Mouse (Mus musculus) midbrain, embryonic 13.5 days (tissue): ENCODE results near the gene Ap2m1. TPM values are rescaled to one million over a fixed set of nuclear protein-coding genes. Genes with fewer than 3 reads are reported as not detected.
A peak's percentile ranks its signal among the peaks of the same experiment; 100 is the strongest.

Experiments
- ATAC-seq: fragments of 200-750 bp; cut with Nextera tagmentation; 2 replicates; pipeline ENCODE4 v1.8.0; 2017; ENCODE audit warnings: mild to moderate bottlenecking, moderate TSS enrichment, moderate library complexity
- H3K27ac ChIP-seq: fragments of 300-500 bp; sonication (generic); 2 replicates; pipeline ENCODE4 v1.5.1; 2015; ENCODE audit warnings: inconsistent platforms, mild to moderate bottlenecking, moderate library complexity
- H3K27me3 ChIP-seq: fragments of 300-500 bp; sonication (generic); 2 replicates; pipeline ENCODE4 v1.6.1; 2015; ENCODE audit warnings: mild to moderate bottlenecking, inconsistent platforms
- H3K36me3 ChIP-seq: fragments of 300-500 bp; sonication (generic); 2 replicates; pipeline ENCODE4 v1.6.1; 2015; ENCODE audit warnings: mild to moderate bottlenecking, inconsistent platforms
- H3K4me1 ChIP-seq: fragments of 300-500 bp; sonication (generic); replicated peaks from 2 replicates; pipeline ENCODE4 v1.6.1; 2015; ENCODE audit warnings: inconsistent platforms
- H3K4me2 ChIP-seq: fragments of 300-500 bp; sonication (generic); replicated peaks from 2 replicates; pipeline ENCODE4 v1.6.1; 2015; ENCODE audit warnings: moderate library complexity, mild to moderate bottlenecking, inconsistent platforms
- H3K4me3 ChIP-seq: fragments of 300-500 bp; sonication (generic); replicated peaks from 2 replicates; pipeline ENCODE4 v1.5.1; 2015; ENCODE audit warnings: mild to moderate bottlenecking, inconsistent platforms
- H3K9ac ChIP-seq: fragments of 300-500 bp; sonication (generic); replicated peaks from 2 replicates; pipeline ENCODE4 v1.6.1; 2015; ENCODE audit warnings: mild to moderate bottlenecking, inconsistent platforms
- H3K9me3 ChIP-seq: fragments of 300-500 bp; sonication (generic); 2 replicates; pipeline ENCODE4 v1.6.1; 2016; ENCODE audit warnings: mild to moderate bottlenecking, inconsistent platforms
- WGBS: fragments of 180-500 bp; shearing (Covaris S2); methylation state at CpG from one replicate; pipeline ENCODE4 v1.1.7; 2015; 5-methylcytosine and 5-hydroxymethylcytosine counted together
- polyA plus RNA-seq: library from polyadenylated mRNA; unstranded; fragments of >200 nt; fragmentation: Nextera tagmentation; extraction: Ambion mirVana; gene quantifications from 2 replicates; pipeline ENCODE4 v1.2.1, GENCODE M21; 2015

Gene Ap2m1
- polyA plus RNA-seq, 1 experiment from 2014 or later, result 1,112 TPM

- H3K4me2 ChIP-seq, result no peak overlapping the region
- no peaks in the 10 kb centered on the region for H3K9me3 ChIP-seq
- H3K4me3 ChIP-seq, result no peak overlapping the region
- H3K9ac ChIP-seq, result no peak overlapping the region
- H3K36me3 ChIP-seq, result peaks cover 86% of the 10 kb centered on the region
- ATAC-seq, result no peak
- no peaks in the 10 kb centered on the region for H3K27me3 ChIP-seq
- no peak overlapping the region for H3K27ac ChIP-seq
- H3K4me1 ChIP-seq, result no peaks in the 10 kb centered on the region
- 87% methylated on average over 7 of the region's 7 CpGs for WGBS
Observed at GRCm38 (mm10) chr16:20557381-20557780, 22.1 kb downstream of the Ap2m1 start.

- Histone ChIP-seq H3K4me3 (no peak overlapping the region), H3K27ac (no peak overlapping the region), H3K27me3 (no peaks in the 10 kb centered on the region), H3K36me3 (peaks cover 32% of the 10 kb centered on the region), H3K9me3 (no peaks in the 10 kb centered on the region), H3K4me1 (no peaks in the 10 kb centered on the region), H3K4me2 (no peak overlapping the region), H3K9ac (no peak overlapping the region)
- no peak for ATAC-seq
- 44% methylated on average over 1 of the region's 1 CpGs for WGBS
Observed at GRCm38 (mm10) chr16:20565075-20565474, 29.8 kb downstream of the Ap2m1 start.

GRCm38 (mm10) chr16:20589366-20589938, 54.2 kb downstream of the Ap2m1 start, which contains the start of gene Vwa5b2:
Vwa5b2 (plus strand) TSS chr16:20589471.
- peak within 1 kb of the TSS; percentile 73 for H3K9ac ChIP-seq
- H3K4me3 ChIP-seq, result peak within 1 kb of the TSS; percentile 61
- under 1% methylated on average over 24 of the region's 24 CpGs for WGBS
- ATAC-seq, result peak; percentile 84
- H3K4me2 ChIP-seq, result peak within 1 kb of the TSS; percentile 91
- H3K4me1 ChIP-seq, result peaks cover 23% of the 10 kb centered on the region
- 0 out of 2 replicates have a peak within 1 kb of the TSS, but pooled peaks have one; percentile 42 for H3K27ac ChIP-seq
- peaks cover 58% of the 10 kb centered on the region for H3K27me3 ChIP-seq
- no peaks in the 10 kb centered on the region for H3K9me3 ChIP-seq
- H3K36me3 ChIP-seq, result no peaks in the 10 kb centered on the region

GRCm38 (mm10) chr16:20589939-20590679, 54.8 kb downstream of the Ap2m1 start:
- peaks cover 58% of the 10 kb centered on the region for H3K27me3 ChIP-seq
- no peaks in the 10 kb centered on the region for H3K9me3 ChIP-seq
- peak overlapping the region; percentile 91 for H3K4me2 ChIP-seq
- peak overlapping the region; percentile 61 for H3K4me3 ChIP-seq
- H3K9ac ChIP-seq, result peak overlapping the region; percentile 73
- 0 out of 2 replicates have a peak overlapping the region, but pooled peaks have one; percentile 42 for H3K27ac ChIP-seq
- no peaks in the 10 kb centered on the region for H3K36me3 ChIP-seq
- under 1% methylated on average over 39 of the region's 39 CpGs for WGBS
- peak; percentile 89 for ATAC-seq
- H3K4me1 ChIP-seq, result peaks cover 23% of the 10 kb centered on the region

- H3K9ac ChIP-seq, result peak overlapping the region; percentile 73
- no peak; the same call in 1 of the 2 replicates for ATAC-seq
- H3K27me3 ChIP-seq, result peaks cover 64% of the 10 kb centered on the region
Observed at GRCm38 (mm10) chr16:20590680-20591038, 55.4 kb downstream of the Ap2m1 start.

GRCm38 (mm10) chr16:20591076-20591705, 55.9 kb downstream of the Ap2m1 start:
- ATAC-seq, result peak; percentile 10; the same call in 1 of the 2 replicates
- peak overlapping the region; percentile 73 for H3K9ac ChIP-seq
- H3K4me3 ChIP-seq, result peak overlapping the region; percentile 61
- peaks cover 23% of the 10 kb centered on the region for H3K4me1 ChIP-seq
- no peaks in the 10 kb centered on the region for H3K9me3 ChIP-seq
- peak overlapping the region; percentile 91 for H3K4me2 ChIP-seq
- H3K27me3 ChIP-seq, result peaks cover 64% of the 10 kb centered on the region
- no peak overlapping the region for H3K27ac ChIP-seq
- 3% methylated on average over 48 of the region's 48 CpGs for WGBS
- H3K36me3 ChIP-seq, result no peaks in the 10 kb centered on the region

More at GRCm38 (mm10) chr16:20590680-20591038, 55.4 kb downstream of the Ap2m1 start:
- H3K4me2 ChIP-seq, result peak overlapping the region; percentile 91
- no peaks in the 10 kb centered on the region for H3K36me3 ChIP-seq
- no peaks in the 10 kb centered on the region for H3K9me3 ChIP-seq
- under 1% methylated on average over 17 of the region's 17 CpGs for WGBS
- H3K27ac ChIP-seq, result no peak overlapping the region
- H3K4me3 ChIP-seq, result peak overlapping the region; percentile 61
- peaks cover 23% of the 10 kb centered on the region for H3K4me1 ChIP-seq

Other genes starting within 250 kb of the Ap2m1 start
- gene Parl, start 233.1 kb upstream of the Ap2m1 start, polyA plus RNA-seq, result 81.1 and 88.7 TPM in 2 replicates
- gene Cyp2ab1, start 210.1 kb upstream of the Ap2m1 start, polyA plus RNA-seq, result not detected in 2 replicates
- gene Abcc5, start 109.1 kb upstream of the Ap2m1 start, polyA plus RNA-seq, result 141 and 150 TPM in 2 replicates
- gene Eif2b5, start 36.7 kb upstream of the Ap2m1 start, polyA plus RNA-seq, result 105 and 111 TPM in 2 replicates
- 44.0 and 49.1 TPM in 2 replicates for gene Dvl3, start 18.5 kb upstream of the Ap2m1 start, polyA plus RNA-seq
- gene Abcf3, start 13.1 kb downstream of the Ap2m1 start, polyA plus RNA-seq, result 77.6 and 79.4 TPM in 2 replicates
- 9.9 and 11.9 TPM in 2 replicates for gene Vwa5b2, start 54.0 kb downstream of the Ap2m1 start, polyA plus RNA-seq
- gene Eef1akmt4, start 76.1 kb downstream of the Ap2m1 start, polyA plus RNA-seq, result 14.9 and 15.1 TPM in 2 replicates
- gene Gm49333, start 76.1 kb downstream of the Ap2m1 start, polyA plus RNA-seq, result not detected in 2 replicates
- 40.6 and 43.5 TPM in 2 replicates for gene Alg3, start 76.3 kb downstream of the Ap2m1 start, polyA plus RNA-seq
- 15.1 and 17.6 TPM in 2 replicates for gene Camk2n2, start 85.8 kb downstream of the Ap2m1 start, polyA plus RNA-seq
- 12.1 TPM in 2 replicates for gene Ece2, start 94.3 kb downstream of the Ap2m1 start, polyA plus RNA-seq
- 380 and 394 TPM in 2 replicates for gene Psmd2, start 116.2 kb downstream of the Ap2m1 start, polyA plus RNA-seq
- gene Eif4g1, start 132.8 kb downstream of the Ap2m1 start, polyA plus RNA-seq, result 148 and 162 TPM in 2 replicates
- 35.7 and 37.3 TPM in 2 replicates for gene Fam131a, start 157.8 kb downstream of the Ap2m1 start, polyA plus RNA-seq
- 86.3 and 87.9 TPM in 2 replicates for gene Polr2h, start 182.2 kb downstream of the Ap2m1 start, polyA plus RNA-seq
- gene Clcn2, start 182.3 kb downstream of the Ap2m1 start, polyA plus RNA-seq, result 20.6 and 32.0 TPM in 2 replicates
- 3.8 and 4.3 TPM in 2 replicates for gene Chrd, start 197.6 kb downstream of the Ap2m1 start, polyA plus RNA-seq
- gene Thpo, start 199.0 kb downstream of the Ap2m1 start, polyA plus RNA-seq, result 0.71 and 1.4 TPM in 2 replicates